Mouse (Mus musculus): ENCODE measurements around the gene Snx12. TPM values are rescaled to one million over a fixed set of nuclear protein-coding genes. Genes with fewer than 3 reads are reported as not detected.

Snx12 gene
- polyA plus RNA-seq, 1 experiment from 2014 or later: 30.7 TPM

GRCm38 (mm10) chrX:101065245-101065644 lies 157.1 kb downstream of the Snx12 start:
- Histone ChIP-seq H3K27me3 (replicated peaks; ENCODE audit: insufficient read depth, low read length) (no peaks in the 10 kb centered on the region), H3K36me3 (ENCODE audit: insufficient read depth, low read length) (no peaks in the 10 kb centered on the region), H3K27ac (ENCODE audit: low read length) (no peak overlapping the region), H3K9ac (replicated peaks; ENCODE audit: low read depth) (no peak overlapping the region), H3K4me3 (ENCODE audit: low read depth, low read length) (no peak overlapping the region), H3K4me2 (replicated peaks; ENCODE audit: low read depth, low read length) (no peak overlapping the region), H3K9me3 (ENCODE audit: low read length) (no peaks in the 10 kb centered on the region), H3K4me1 (ENCODE audit: insufficient read depth, low read depth, low read length) (no peaks in the 10 kb centered on the region)
- DNase-seq (ENCODE audit: low spot score) (no peak), ATAC-seq (no peak)
- WGBS: 53% methylated on average over 1 of the region's 1 CpGs
- TF ChIP-seq EP300 (IDR thresholded peaks at IDR 0.05) (no peak), CTCF (IDR thresholded peaks at IDR 0.05) (no peak)

GRCm38 (mm10) chrX:101063503-101063902 lies 158.9 kb downstream of the Snx12 start:
- no peak overlapping the region for H3K4me2 ChIP-seq (replicated peaks; ENCODE audit: low read depth, low read length)
- H3K27ac ChIP-seq (ENCODE audit: low read length): no peak overlapping the region
- DNase-seq (ENCODE audit: low spot score) (no peak), ATAC-seq (no peak)
- H3K27me3 ChIP-seq (replicated peaks; ENCODE audit: insufficient read depth, low read length): no peaks in the 10 kb centered on the region
- H3K9me3 ChIP-seq (ENCODE audit: low read length): no peaks in the 10 kb centered on the region
- no peak overlapping the region for H3K4me3 ChIP-seq (ENCODE audit: low read depth, low read length)
- TF ChIP-seq CTCF (IDR thresholded peaks at IDR 0.05) (no peak), EP300 (IDR thresholded peaks at IDR 0.05) (no peak)
- 57% methylated on average over 2 of the region's 2 CpGs for WGBS
- no peaks in the 10 kb centered on the region for H3K36me3 ChIP-seq (ENCODE audit: insufficient read depth, low read length)
- H3K4me1 ChIP-seq (ENCODE audit: insufficient read depth, low read depth, low read length): no peaks in the 10 kb centered on the region
- no peak overlapping the region for H3K9ac ChIP-seq (replicated peaks; ENCODE audit: low read depth)

GRCm38 (mm10) chrX:101059541-101059940 lies 162.8 kb downstream of the Snx12 start, which contains the start of gene Tex11:
TSS of gene Tex11 (minus strand) at chrX:101059667.
- no peak within 1 kb of the TSS for H3K9ac ChIP-seq (replicated peaks; ENCODE audit: low read depth)
- H3K4me3 ChIP-seq (ENCODE audit: low read depth, low read length): no peak within 1 kb of the TSS
- 90% methylated on average over 31 of the region's 31 CpGs for WGBS
- no peak within 1 kb of the TSS for H3K27ac ChIP-seq (ENCODE audit: low read length)
- DNase-seq (ENCODE audit: low spot score): no peak
- no peak for ATAC-seq
- H3K36me3 ChIP-seq (ENCODE audit: insufficient read depth, low read length): no peaks in the 10 kb centered on the region
- H3K9me3 ChIP-seq (ENCODE audit: low read length): no peaks in the 10 kb centered on the region
- no peak for TF ChIP-seq CTCF (IDR thresholded peaks at IDR 0.05)
- no peak for TF ChIP-seq EP300 (IDR thresholded peaks at IDR 0.05)
- no peak within 1 kb of the TSS for H3K4me2 ChIP-seq (replicated peaks; ENCODE audit: low read depth, low read length)
- H3K4me1 ChIP-seq (ENCODE audit: insufficient read depth, low read depth, low read length): no peaks in the 10 kb centered on the region
- H3K27me3 ChIP-seq (replicated peaks; ENCODE audit: insufficient read depth, low read length): no peaks in the 10 kb centered on the region

Other genes with a start within 250 kb of the Snx12 start
- 0.14 TPM in 1 of 2 replicates, not detected in the other for gene Tex11, start 162.9 kb downstream of the Snx12 start, polyA plus RNA-seq (2015; fragmentation: Nextera tagmentation; extraction: Ambion mirVana)
- gene Slc7a3, start 136.5 kb downstream of the Snx12 start, polyA plus RNA-seq (2015; fragmentation: Nextera tagmentation; extraction: Ambion mirVana): 0.19 and 0.29 TPM in 2 replicates
- gene Foxo4, start 32.0 kb upstream of the Snx12 start, polyA plus RNA-seq (2015; fragmentation: Nextera tagmentation; extraction: Ambion mirVana): 2.9 and 3.1 TPM in 2 replicates
- gene Gm614, start 41.4 kb upstream of the Snx12 start, polyA plus RNA-seq (2015; fragmentation: Nextera tagmentation; extraction: Ambion mirVana): 0.25 and 0.27 TPM in 2 replicates
- 58.3 and 59.1 TPM in 2 replicates for gene Il2rg, start 45.7 kb upstream of the Snx12 start, polyA plus RNA-seq (2015; fragmentation: Nextera tagmentation; extraction: Ambion mirVana)
- gene Gm20489, start 46.5 kb upstream of the Snx12 start, polyA plus RNA-seq (2015; fragmentation: Nextera tagmentation; extraction: Ambion mirVana): not detected in 2 replicates
- 19.8 and 20.6 TPM in 2 replicates for gene Med12, start 51.5 kb upstream of the Snx12 start, polyA plus RNA-seq (2015; fragmentation: Nextera tagmentation; extraction: Ambion mirVana)
- gene Nlgn3, start 76.6 kb upstream of the Snx12 start, polyA plus RNA-seq (2015; fragmentation: Nextera tagmentation; extraction: Ambion mirVana): 0.25 and 0.29 TPM in 2 replicates
- 1.6 and 2.0 TPM in 2 replicates for gene Gjb1, start 153.8 kb upstream of the Snx12 start, polyA plus RNA-seq (2015; fragmentation: Nextera tagmentation; extraction: Ambion mirVana)
- 12.7 and 14.3 TPM in 2 replicates for gene Zmym3, start 198.3 kb upstream of the Snx12 start, polyA plus RNA-seq (2015; fragmentation: Nextera tagmentation; extraction: Ambion mirVana)
- 117 and 131 TPM in 2 replicates for gene Nono, start 206.8 kb upstream of the Snx12 start, polyA plus RNA-seq (2015; fragmentation: Nextera tagmentation; extraction: Ambion mirVana)
- 2.3 and 3.0 TPM in 2 replicates for gene Itgb1bp2, start 226.5 kb upstream of the Snx12 start, polyA plus RNA-seq (2015; fragmentation: Nextera tagmentation; extraction: Ambion mirVana)

Data from lung, postnatal 0 days (tissue).